Mouse (Mus musculus): ENCODE measurements around the gene Ginm1. TPM values are rescaled to one million over a fixed set of nuclear protein-coding genes. Genes with fewer than 3 reads are reported as not detected.

Gene Ginm1
- polyA plus RNA-seq, 1 experiment from 2014 or later = 103 TPM

GRCm38 (mm10) chr10:7737914-7738313 lies 54.7 kb downstream of the Ginm1 start:
- peaks cover 8% of the 10 kb centered on the region; the same call in 1 of the 2 replicates for H3K4me1 ChIP-seq (replicated peaks; ENCODE audit: control insufficient read depth, insufficient read depth, low read length)
- H3K27ac ChIP-seq (ENCODE audit: low read length) = no peak overlapping the region
- H3K4me3 ChIP-seq (ENCODE audit: low read length) = no peak overlapping the region
- H3K9me3 ChIP-seq (ENCODE audit: control insufficient read depth, low read length) = no peaks in the 10 kb centered on the region
- 72% methylated on average over 3 of the region's 3 CpGs for WGBS
- no peak overlapping the region for H3K4me2 ChIP-seq (ENCODE audit: low read depth, low read length)
- ATAC-seq (ENCODE audit: low read depth) = no peak
- H3K36me3 ChIP-seq (ENCODE audit: control insufficient read depth, insufficient read depth, low read length) = peaks cover 5% of the 10 kb centered on the region
- no peak overlapping the region for H3K9ac ChIP-seq (ENCODE audit: low read length)
- no peaks in the 10 kb centered on the region for H3K27me3 ChIP-seq (ENCODE audit: control insufficient read depth, insufficient read depth, low read depth, low read length)

GRCm38 (mm10) chr10:7737122-7737521 lies 55.5 kb downstream of the Ginm1 start:
- H3K4me1 ChIP-seq (replicated peaks; ENCODE audit: control insufficient read depth, insufficient read depth, low read length) = peaks cover 8% of the 10 kb centered on the region; the same call in 1 of the 2 replicates
- no peaks in the 10 kb centered on the region for H3K27me3 ChIP-seq (ENCODE audit: control insufficient read depth, insufficient read depth, low read depth, low read length)
- no peak overlapping the region for H3K9ac ChIP-seq (ENCODE audit: low read length)
- peaks cover 3% of the 10 kb centered on the region; the same call in 1 of the 2 replicates for H3K36me3 ChIP-seq (ENCODE audit: control insufficient read depth, insufficient read depth, low read length)
- H3K9me3 ChIP-seq (ENCODE audit: control insufficient read depth, low read length) = no peaks in the 10 kb centered on the region
- H3K4me2 ChIP-seq (ENCODE audit: low read depth, low read length) = no peak overlapping the region
- ATAC-seq (ENCODE audit: low read depth) = peak; percentile 71; the same call in 1 of the 2 replicates
- H3K4me3 ChIP-seq (ENCODE audit: low read length) = no peak overlapping the region
- no peak overlapping the region for H3K27ac ChIP-seq (ENCODE audit: low read length)

- ATAC-seq (ENCODE audit: low read depth) = no peak
- H3K36me3 ChIP-seq (ENCODE audit: control insufficient read depth, insufficient read depth, low read length) = no peaks in the 10 kb centered on the region
- no peak overlapping the region for H3K4me3 ChIP-seq (ENCODE audit: low read length)
- H3K9ac ChIP-seq (ENCODE audit: low read length) = no peak overlapping the region
- no peaks in the 10 kb centered on the region for H3K27me3 ChIP-seq (ENCODE audit: control insufficient read depth, insufficient read depth, low read depth, low read length)
- H3K4me1 ChIP-seq (replicated peaks; ENCODE audit: control insufficient read depth, insufficient read depth, low read length) = peaks cover 3% of the 10 kb centered on the region; the same call in 1 of the 2 replicates
- H3K9me3 ChIP-seq (ENCODE audit: control insufficient read depth, low read length) = no peaks in the 10 kb centered on the region
- H3K27ac ChIP-seq (ENCODE audit: low read length) = no peak overlapping the region
- no peak overlapping the region for H3K4me2 ChIP-seq (ENCODE audit: low read depth, low read length)
Observed at GRCm38 (mm10) chr10:7731582-7731981, 61.0 kb downstream of the Ginm1 start.

GRCm38 (mm10) chr10:7727011-7727410 lies 65.6 kb downstream of the Ginm1 start:
- Histone ChIP-seq H3K4me1 (replicated peaks; ENCODE audit: control insufficient read depth, insufficient read depth, low read length) (peaks cover 2% of the 10 kb centered on the region; the same call in 1 of the 2 replicates), H3K9ac (ENCODE audit: low read length) (peak overlapping the region; percentile 50; the same call in 1 of the 2 replicates)
- ATAC-seq (ENCODE audit: low read depth) = no peak

GRCm38 (mm10) chr10:7726501-7726812 lies 66.2 kb downstream of the Ginm1 start:
- Histone ChIP-seq H3K4me1 (replicated peaks; ENCODE audit: control insufficient read depth, insufficient read depth, low read length) (peaks cover 2% of the 10 kb centered on the region; the same call in 1 of the 2 replicates), H3K27me3 (ENCODE audit: control insufficient read depth, insufficient read depth, low read depth, low read length) (no peaks in the 10 kb centered on the region), H3K4me2 (ENCODE audit: low read depth, low read length) (peak overlapping the region; percentile 77), H3K9me3 (ENCODE audit: control insufficient read depth, low read length) (no peaks in the 10 kb centered on the region), H3K36me3 (ENCODE audit: control insufficient read depth, insufficient read depth, low read length) (no peaks in the 10 kb centered on the region), H3K9ac (ENCODE audit: low read length) (peak overlapping the region; percentile 72), H3K4me3 (ENCODE audit: low read length) (peak overlapping the region; percentile 68), H3K27ac (ENCODE audit: low read length) (no peak overlapping the region; the same call in 1 of the 2 replicates)
- ATAC-seq (ENCODE audit: low read depth) = no peak
- WGBS = 0% methylated on average over 8 of the region's 8 CpGs

More at GRCm38 (mm10) chr10:7727011-7727410, 65.6 kb downstream of the Ginm1 start:
- Histone ChIP-seq H3K36me3 (ENCODE audit: control insufficient read depth, insufficient read depth, low read length) (no peaks in the 10 kb centered on the region), H3K4me2 (ENCODE audit: low read depth, low read length) (peak overlapping the region; percentile 77), H3K27me3 (ENCODE audit: control insufficient read depth, insufficient read depth, low read depth, low read length) (no peaks in the 10 kb centered on the region), H3K4me3 (ENCODE audit: low read length) (peak overlapping the region; percentile 68), H3K9me3 (ENCODE audit: control insufficient read depth, low read length) (no peaks in the 10 kb centered on the region), H3K27ac (ENCODE audit: low read length) (no peak overlapping the region)
- 15% methylated on average over 3 of the region's 3 CpGs for WGBS

- peak within 1 kb of the TSS; percentile 72 for H3K9ac ChIP-seq (ENCODE audit: low read length)
- ATAC-seq (ENCODE audit: low read depth) = peak; percentile 99
- no peaks in the 10 kb centered on the region for H3K9me3 ChIP-seq (ENCODE audit: control insufficient read depth, low read length)
- peak within 1 kb of the TSS; percentile 68 for H3K4me3 ChIP-seq (ENCODE audit: low read length)
- H3K4me2 ChIP-seq (ENCODE audit: low read depth, low read length) = peak within 1 kb of the TSS; percentile 77
- under 1% methylated on average over 49 of the region's 49 CpGs for WGBS
- H3K27me3 ChIP-seq (ENCODE audit: control insufficient read depth, insufficient read depth, low read depth, low read length) = no peaks in the 10 kb centered on the region
- no peaks in the 10 kb centered on the region for H3K36me3 ChIP-seq (ENCODE audit: control insufficient read depth, insufficient read depth, low read length)
- peak within 1 kb of the TSS; percentile 31 for H3K27ac ChIP-seq (ENCODE audit: low read length)
- H3K4me1 ChIP-seq (replicated peaks; ENCODE audit: control insufficient read depth, insufficient read depth, low read length) = peaks cover 2% of the 10 kb centered on the region; the same call in 1 of the 2 replicates
Observed at GRCm38 (mm10) chr10:7725751-7726500, 66.7 kb downstream of the Ginm1 start, which contains the start of gene Katna1. Gene Katna1 (plus strand): TSS chr10:7726000.

Small RNA genes within 50 kb of the gene (microRNA-seq; reads per million reads assigned to microRNA genes)
- gene Mir5104 = 0.59 reads per million

Other genes with a start within 250 kb of the Ginm1 start
- 2.8 and 2.9 TPM in 2 replicates for gene Lrp11, start 203.0 kb downstream of the Ginm1 start, polyA plus RNA-seq (2015; fragmentation: Nextera tagmentation; extraction: Ambion mirVana)
- 46.4 and 47.4 TPM in 2 replicates for gene Nup43, start 125.3 kb downstream of the Ginm1 start, polyA plus RNA-seq (2015; fragmentation: Nextera tagmentation; extraction: Ambion mirVana)
- 122 and 126 TPM in 2 replicates for gene Pcmt1, start 111.7 kb downstream of the Ginm1 start, polyA plus RNA-seq (2015; fragmentation: Nextera tagmentation; extraction: Ambion mirVana)
- gene Lats1, start 111.6 kb downstream of the Ginm1 start, polyA plus RNA-seq (2015; fragmentation: Nextera tagmentation; extraction: Ambion mirVana) = 7.9 and 8.0 TPM in 2 replicates
- 52.6 and 55.5 TPM in 2 replicates for gene Katna1, start 66.8 kb downstream of the Ginm1 start, polyA plus RNA-seq (2015; fragmentation: Nextera tagmentation; extraction: Ambion mirVana)
- 37.6 and 38.8 TPM in 2 replicates for gene Ppil4, start 67 bp upstream of the Ginm1 start, polyA plus RNA-seq (2015; fragmentation: Nextera tagmentation; extraction: Ambion mirVana)
- gene Zc3h12d, start 39.6 kb upstream of the Ginm1 start, polyA plus RNA-seq (2015; fragmentation: Nextera tagmentation; extraction: Ambion mirVana) = 0.06 and 0.13 TPM in 2 replicates
- 17.3 and 18.5 TPM in 2 replicates for gene Tab2, start 163.4 kb upstream of the Ginm1 start, polyA plus RNA-seq (2015; fragmentation: Nextera tagmentation; extraction: Ambion mirVana)